Mouse (Mus musculus): ENCODE data around the gene Poglut1.

- no peak for TF ChIP-seq CTCF (IDR thresholded peaks at IDR 0.05; ENCODE audit: low read depth, low read length)
- TF ChIP-seq GATA1 (IDR thresholded peaks at IDR 0.05; ENCODE audit: borderline replicate concordance, low read length): no peak
- no peak for TF ChIP-seq GATA2 (IDR thresholded peaks at IDR 0.05; ENCODE audit: borderline replicate concordance, low read depth, low read length)
- TF ChIP-seq TAL1 (conservative IDR thresholded peaks at IDR 0.05; ENCODE audit: low read depth, low read length): no peak
- TF ChIP-seq POLR2AphosphoS5 (IDR thresholded peaks at IDR 0.05; ENCODE audit: insufficient replicate concordance, low read depth, low read length): no peak
These were observed 37.1 kb upstream of the Poglut1 start for GRCm38 (mm10) chr16:38587163-38587562.
